Mouse (Mus musculus) thymus, postnatal 25 days (tissue): Measurements from ENCODE around the gene Klk1b1.
"Not testable (repeated sequence)": the region's sequence is repeated elsewhere in the genome, so short reads cannot be mapped to it uniquely, and the experiment has no call there.

Source experiments
- DNase-seq: peaks from one replicate; pipeline ENCODE4 v3.0.0; 2022

Klk1b1 gene

GRCm38 (mm10) chr7:44011868-44012267 is 45.3 kb downstream of the Klk1b1 start, which contains the start of gene Klk1b26:
TSS of gene Klk1b26 (plus strand) at chr7:44012168.
- DNase-seq: not testable (repeated sequence)

- not testable (repeated sequence) for DNase-seq
Observed at GRCm38 (mm10) chr7:44014666-44015065, 48.1 kb downstream of the Klk1b1 start.

DNA sequence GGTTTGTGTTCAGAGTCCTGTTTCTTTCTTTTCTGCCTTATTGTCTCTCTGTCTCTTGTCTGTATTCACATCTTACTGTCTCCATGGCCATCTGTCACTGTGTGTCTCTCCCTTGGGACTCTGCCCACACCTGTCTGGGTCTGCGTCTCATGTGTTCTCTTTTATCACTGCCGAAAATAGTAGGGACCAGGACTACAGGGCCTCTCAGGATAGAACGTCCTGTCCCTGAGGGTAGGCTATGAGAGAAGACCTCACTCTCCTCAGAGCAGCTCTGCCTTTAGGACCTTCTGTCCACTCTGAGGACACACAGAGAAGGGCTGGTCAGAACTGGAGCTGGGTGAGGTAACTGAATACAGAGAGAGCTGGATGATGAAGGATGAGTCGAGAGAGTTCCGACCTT is 48.5 kb downstream of the Klk1b1 start:
- no peak for DNase-seq
